Mouse (Mus musculus): ENCODE data around the gene Kcnab1. TPM values are rescaled to one million over a fixed set of nuclear protein-coding genes. Genes with fewer than 3 reads are reported as not detected.

The Kcnab1 gene
- total RNA-seq, 2 experiments from 2014 or later: 3.1 to 3.5 TPM

GRCm38 (mm10) chr3:65203361-65204117 is 94.4 kb downstream of the Kcnab1 start:
- no peak for DNase-seq
- intact Hi-C loops (cut with DNase I): no loop called here

- no peak for DNase-seq
- intact Hi-C loops (cut with DNase I): no loop called here
Observed at GRCm38 (mm10) chr3:65204356-65205075, 95.3 kb downstream of the Kcnab1 start.

- DNase-seq: peak; percentile 7 to 8
- intact Hi-C loops (cut with DNase I): no loop called here
Observed at GRCm38 (mm10) chr3:65205539-65206020, 96.4 kb downstream of the Kcnab1 start.

- intact Hi-C loops (cut with DNase I): loop anchor here (10.0 kb wide), 1 partner anchor 229 kb away; no protein-coding TSS in a partner anchor
- DNase-seq: no peak
Observed at GRCm38 (mm10) chr3:65213725-65214124, 104.5 kb downstream of the Kcnab1 start.

GRCm38 (mm10) chr3:65214635-65215034 is 105.5 kb downstream of the Kcnab1 start:
- intact Hi-C loops (cut with DNase I): loop anchor here (10.0 kb wide), 1 partner anchor 230 kb away; no protein-coding TSS in a partner anchor
- no peak for DNase-seq

GRCm38 (mm10) chr3:65217673-65218579 is 108.7 kb downstream of the Kcnab1 start:
- intact Hi-C loops (cut with DNase I): loop anchor here (10.0 kb wide), 1 partner anchor 233 kb away; no protein-coding TSS in a partner anchor
- no peak for DNase-seq

- intact Hi-C loops (cut with DNase I): no loop called here
- no peak for DNase-seq
Observed at GRCm38 (mm10) chr3:65220287-65220686, 111.1 kb downstream of the Kcnab1 start.

- no peak for DNase-seq
- intact Hi-C loops (cut with DNase I): no loop called here
Observed at GRCm38 (mm10) chr3:65223635-65224034, 114.5 kb downstream of the Kcnab1 start.

GRCm38 (mm10) chr3:65230978-65231377 is 121.8 kb downstream of the Kcnab1 start:
- intact Hi-C loops (cut with DNase I): no loop called here

GRCm38 (mm10) chr3:65231419-65232090 is 122.4 kb downstream of the Kcnab1 start:
- intact Hi-C loops (cut with DNase I): no loop called here
- DNase-seq: no peak

More at GRCm38 (mm10) chr3:65230978-65231377, 121.8 kb downstream of the Kcnab1 start:
- DNase-seq: no peak

GRCm38 (mm10) chr3:65249023-65249422 is 139.8 kb downstream of the Kcnab1 start:
- intact Hi-C loops (cut with DNase I): no loop called here
- no peak for DNase-seq

GRCm38 (mm10) chr3:65260521-65260920 is 151.3 kb downstream of the Kcnab1 start:
- DNase-seq: no peak
- intact Hi-C loops (cut with DNase I): no loop called here

- intact Hi-C loops (cut with DNase I): no loop called here
- DNase-seq: no peak
Observed at GRCm38 (mm10) chr3:65262506-65263422, 153.6 kb downstream of the Kcnab1 start.

GRCm38 (mm10) chr3:65273317-65273716 is 164.1 kb downstream of the Kcnab1 start:
- no peak for DNase-seq
- intact Hi-C loops (cut with DNase I): no loop called here

GRCm38 (mm10) chr3:65277777-65278176 is 168.6 kb downstream of the Kcnab1 start:
- intact Hi-C loops (cut with DNase I): no loop called here
- DNase-seq: no peak

GRCm38 (mm10) chr3:65283366-65283765 is 174.2 kb downstream of the Kcnab1 start:
- no peak for DNase-seq
- intact Hi-C loops (cut with DNase I): no loop called here

GRCm38 (mm10) chr3:65288994-65289393 is 179.8 kb downstream of the Kcnab1 start:
- intact Hi-C loops (cut with DNase I): no loop called here

GRCm38 (mm10) chr3:65296996-65297395 is 187.8 kb downstream of the Kcnab1 start:
- no peak for DNase-seq
- intact Hi-C loops (cut with DNase I): no loop called here

More at GRCm38 (mm10) chr3:65288994-65289393, 179.8 kb downstream of the Kcnab1 start:
- DNase-seq: no peak

GRCm38 (mm10) chr3:65299205-65299604 is 190.0 kb downstream of the Kcnab1 start:
- intact Hi-C loops (cut with DNase I): no loop called here
- DNase-seq: no peak

Data from heart, postnatal 14 days (tissue).